Mouse (Mus musculus): ENCODE measurements around the gene Nup50. TPM values are rescaled to one million over a fixed set of nuclear protein-coding genes. Genes with fewer than 3 reads are reported as not detected.

The Nup50 gene
- polyA plus RNA-seq, 1 experiment from 2014 or later: 24.2 TPM

DNA sequence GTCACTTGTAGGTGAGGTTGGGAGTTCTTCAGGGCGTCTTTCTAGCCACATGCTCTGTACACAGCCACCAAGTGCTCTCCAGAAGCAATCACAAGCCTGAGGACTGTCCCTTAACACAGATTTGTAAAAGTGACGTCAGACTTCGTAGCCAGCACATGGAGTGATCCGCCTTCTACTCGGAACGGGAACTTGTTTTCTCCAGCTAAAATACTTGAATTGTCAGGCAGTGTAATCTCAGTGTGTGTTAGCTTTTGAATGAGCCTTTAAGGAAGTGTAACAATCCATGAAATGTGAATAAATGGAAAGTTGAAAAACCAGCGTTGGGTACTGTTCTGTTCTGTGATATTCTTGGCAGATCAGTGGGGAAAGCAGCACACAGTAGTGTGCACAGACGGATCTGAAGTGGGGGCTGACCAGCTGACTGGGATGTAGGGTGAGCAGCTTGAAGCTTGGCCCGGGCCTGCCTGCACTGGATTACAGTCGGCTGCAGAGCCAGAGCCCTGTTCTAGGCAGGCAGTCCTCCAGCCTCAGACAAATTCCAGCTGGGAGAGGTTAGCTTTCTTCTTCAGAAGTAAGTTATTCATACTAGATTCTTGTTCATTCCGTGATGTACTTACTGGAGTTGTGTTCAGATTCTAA, 19.6 kb downstream of the Nup50 start:
- Histone ChIP-seq H3K9me3 (replicated peaks; ENCODE audit: control insufficient read depth, low read length, poor library complexity, severe bottlenecking) (no peaks in the 10 kb centered on the region), H3K9ac (ENCODE audit: low read depth, low read length) (no peak overlapping the region), H3K4me1 (ENCODE audit: control insufficient read depth, insufficient read depth, low read length) (no peaks in the 10 kb centered on the region), H3K27ac (ENCODE audit: low read length) (0 out of 2 replicates have a peak overlapping the region, but pooled peaks have one; percentile 14), H3K36me3 (ENCODE audit: control insufficient read depth, insufficient read depth, low read length) (peaks cover 35% of the 10 kb centered on the region), H3K4me2 (ENCODE audit: low read length) (no peak overlapping the region), H3K4me3 (ENCODE audit: low read depth, low read length) (no peak overlapping the region), H3K27me3 (ENCODE audit: control insufficient read depth, insufficient read depth, low read depth, low read length) (no peaks in the 10 kb centered on the region)
- WGBS: 68% methylated on average over 11 of the region's 11 CpGs
- ATAC-seq: no peak

DNA sequence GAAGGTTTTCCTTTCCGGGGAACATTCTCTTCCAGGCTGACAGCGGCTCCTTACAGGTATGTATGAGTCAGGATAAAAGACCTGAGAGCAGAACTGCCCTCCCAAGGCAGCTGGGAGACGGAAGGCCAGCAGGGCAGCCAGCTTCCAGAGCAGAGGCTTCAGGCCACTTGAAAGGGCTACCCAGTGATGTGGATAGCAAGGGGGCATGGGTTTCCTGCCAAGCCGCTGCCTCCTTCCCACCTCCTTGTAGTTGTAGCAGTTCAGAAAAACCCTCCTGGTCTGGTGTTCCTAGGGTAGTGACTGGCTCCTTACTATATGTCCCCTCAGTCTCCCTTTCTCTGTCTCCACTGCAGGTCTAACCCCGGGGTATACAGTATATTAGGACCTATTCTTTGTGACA, 21.1 kb downstream of the Nup50 start:
- Histone ChIP-seq H3K36me3 (ENCODE audit: control insufficient read depth, insufficient read depth, low read length) (peaks cover 45% of the 10 kb centered on the region), H3K27me3 (ENCODE audit: control insufficient read depth, insufficient read depth, low read depth, low read length) (no peaks in the 10 kb centered on the region), H3K4me1 (ENCODE audit: control insufficient read depth, insufficient read depth, low read length) (no peaks in the 10 kb centered on the region), H3K27ac (ENCODE audit: low read length) (no peak overlapping the region), H3K4me2 (ENCODE audit: low read length) (no peak overlapping the region), H3K9me3 (replicated peaks; ENCODE audit: control insufficient read depth, low read length, poor library complexity, severe bottlenecking) (no peaks in the 10 kb centered on the region), H3K4me3 (ENCODE audit: low read depth, low read length) (no peak overlapping the region), H3K9ac (ENCODE audit: low read depth, low read length) (no peak overlapping the region)
- no peak for ATAC-seq
- WGBS: 84% methylated on average over 5 of the region's 5 CpGs

DNA sequence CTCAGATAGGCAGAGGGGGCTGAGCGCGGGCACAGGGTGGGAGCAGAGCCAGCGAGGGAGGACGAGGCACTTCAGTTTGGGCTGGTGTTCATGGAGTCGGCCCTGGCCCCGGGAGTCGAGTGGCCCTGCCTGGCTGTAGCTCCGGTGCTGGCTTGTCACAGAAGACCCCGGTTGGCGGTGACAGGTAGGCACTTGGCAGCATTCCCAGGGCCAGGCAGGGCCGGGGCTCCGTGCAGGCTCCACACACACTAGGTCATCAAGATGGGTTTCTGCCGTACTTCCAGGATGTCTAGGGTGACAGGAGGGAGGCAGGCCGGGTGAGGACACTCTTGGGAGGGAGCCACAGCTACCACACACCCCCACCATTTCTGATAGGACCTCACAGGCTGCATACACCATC, 25.8 kb downstream of the Nup50 start:
- Histone ChIP-seq H3K4me1 (ENCODE audit: control insufficient read depth, insufficient read depth, low read length) (no peaks in the 10 kb centered on the region), H3K4me3 (ENCODE audit: low read depth, low read length) (no peak overlapping the region), H3K36me3 (ENCODE audit: control insufficient read depth, insufficient read depth, low read length) (peaks cover 69% of the 10 kb centered on the region), H3K4me2 (ENCODE audit: low read length) (no peak overlapping the region), H3K27ac (ENCODE audit: low read length) (no peak overlapping the region), H3K27me3 (ENCODE audit: control insufficient read depth, insufficient read depth, low read depth, low read length) (no peaks in the 10 kb centered on the region), H3K9me3 (replicated peaks; ENCODE audit: control insufficient read depth, low read length, poor library complexity, severe bottlenecking) (no peaks in the 10 kb centered on the region), H3K9ac (ENCODE audit: low read depth, low read length) (no peak overlapping the region)
- WGBS: 92% methylated on average over 14 of the region's 14 CpGs
- no peak for ATAC-seq

DNA sequence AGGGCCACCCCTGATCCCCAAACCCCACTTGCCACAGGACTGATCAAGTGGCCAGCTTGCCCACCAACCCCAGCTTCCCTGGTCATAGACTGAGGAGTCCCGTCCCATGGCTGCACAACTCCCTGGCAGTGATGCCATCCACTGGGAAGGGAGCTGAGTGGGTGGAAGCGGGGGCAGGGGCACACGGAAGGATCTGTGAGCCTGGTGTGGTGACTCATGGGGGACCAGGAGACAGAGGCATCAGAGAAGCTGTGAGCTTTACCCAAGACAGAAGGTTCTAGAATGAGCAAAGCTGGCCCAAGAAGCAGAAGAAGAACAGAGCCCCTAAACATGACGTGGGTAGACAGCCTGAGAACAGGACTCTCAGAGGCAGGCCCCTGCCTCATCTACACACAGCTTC, 26.8 kb downstream of the Nup50 start:
- Histone ChIP-seq H3K9me3 (replicated peaks; ENCODE audit: control insufficient read depth, low read length, poor library complexity, severe bottlenecking) (no peaks in the 10 kb centered on the region), H3K27ac (ENCODE audit: low read length) (no peak overlapping the region), H3K27me3 (ENCODE audit: control insufficient read depth, insufficient read depth, low read depth, low read length) (no peaks in the 10 kb centered on the region), H3K4me1 (ENCODE audit: control insufficient read depth, insufficient read depth, low read length) (no peaks in the 10 kb centered on the region), H3K36me3 (ENCODE audit: control insufficient read depth, insufficient read depth, low read length) (peaks cover 73% of the 10 kb centered on the region), H3K4me2 (ENCODE audit: low read length) (no peak overlapping the region), H3K9ac (ENCODE audit: low read depth, low read length) (no peak overlapping the region), H3K4me3 (ENCODE audit: low read depth, low read length) (no peak overlapping the region)
- no peak for ATAC-seq
- 90% methylated on average over 4 of the region's 4 CpGs for WGBS

DNA sequence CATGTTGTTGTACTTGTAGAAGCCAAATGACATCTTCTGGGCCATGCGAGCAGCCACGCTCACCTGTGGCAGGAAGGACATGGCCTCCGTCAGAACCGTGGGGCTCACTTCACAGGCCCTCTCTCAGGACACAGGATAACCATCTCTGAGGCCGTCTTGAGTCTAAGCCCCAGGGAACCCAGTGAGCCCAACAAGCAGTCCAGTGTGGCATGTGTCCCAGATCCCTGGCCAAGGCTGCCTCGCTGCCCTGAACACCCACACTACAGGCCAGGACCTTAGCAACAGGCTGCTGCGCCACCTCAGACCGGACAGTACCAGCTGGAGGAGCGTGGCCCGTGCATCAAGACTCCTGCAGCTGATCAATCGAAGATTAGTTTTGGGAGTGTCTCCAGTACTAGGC, 30.0 kb downstream of the Nup50 start:
- H3K27ac ChIP-seq (ENCODE audit: low read length): no peak overlapping the region
- H3K4me2 ChIP-seq (ENCODE audit: low read length): no peak overlapping the region
- WGBS: 92% methylated on average over 11 of the region's 11 CpGs
- peaks cover 7% of the 10 kb centered on the region for H3K4me1 ChIP-seq (ENCODE audit: control insufficient read depth, insufficient read depth, low read length)
- ATAC-seq: no peak
- no peaks in the 10 kb centered on the region for H3K27me3 ChIP-seq (ENCODE audit: control insufficient read depth, insufficient read depth, low read depth, low read length)
- H3K9ac ChIP-seq (ENCODE audit: low read depth, low read length): no peak overlapping the region
- no peaks in the 10 kb centered on the region for H3K9me3 ChIP-seq (replicated peaks; ENCODE audit: control insufficient read depth, low read length, poor library complexity, severe bottlenecking)
- no peak overlapping the region for H3K4me3 ChIP-seq (ENCODE audit: low read depth, low read length)
- peaks cover 67% of the 10 kb centered on the region for H3K36me3 ChIP-seq (ENCODE audit: control insufficient read depth, insufficient read depth, low read length)

DNA sequence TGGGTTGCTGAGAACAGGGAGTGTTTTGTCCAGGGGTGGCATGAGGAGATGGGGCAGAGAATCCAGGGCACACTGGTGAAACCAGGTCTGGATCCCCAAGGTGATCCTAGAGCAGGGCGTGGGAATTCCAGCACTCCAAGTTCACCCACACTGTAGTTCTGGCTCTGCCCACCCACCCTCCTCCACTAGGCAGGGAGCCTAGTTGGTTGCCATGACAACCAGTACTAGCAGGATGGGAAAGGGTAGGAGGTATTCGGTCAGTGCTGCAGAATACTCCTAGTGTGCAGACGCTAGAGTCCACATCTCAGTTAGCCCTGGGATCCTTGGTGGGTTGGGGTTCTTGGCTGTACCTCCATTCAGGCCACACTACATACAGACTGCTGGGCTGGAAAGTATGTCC, 34.6 kb downstream of the Nup50 start:
- 11% methylated on average over 3 of the region's 3 CpGs for WGBS
- Histone ChIP-seq H3K36me3 (ENCODE audit: control insufficient read depth, insufficient read depth, low read length) (peaks cover 27% of the 10 kb centered on the region), H3K4me2 (ENCODE audit: low read length) (no peak overlapping the region), H3K9me3 (replicated peaks; ENCODE audit: control insufficient read depth, low read length, poor library complexity, severe bottlenecking) (no peaks in the 10 kb centered on the region), H3K4me3 (ENCODE audit: low read depth, low read length) (no peak overlapping the region), H3K27me3 (ENCODE audit: control insufficient read depth, insufficient read depth, low read depth, low read length) (no peaks in the 10 kb centered on the region), H3K4me1 (ENCODE audit: control insufficient read depth, insufficient read depth, low read length) (peaks cover 18% of the 10 kb centered on the region), H3K9ac (ENCODE audit: low read depth, low read length) (peak overlapping the region; percentile 5; the same call in 1 of the 2 replicates), H3K27ac (ENCODE audit: low read length) (peak overlapping the region; percentile 43; the same call in 1 of the 2 replicates)
- peak; percentile 67 for ATAC-seq

DNA sequence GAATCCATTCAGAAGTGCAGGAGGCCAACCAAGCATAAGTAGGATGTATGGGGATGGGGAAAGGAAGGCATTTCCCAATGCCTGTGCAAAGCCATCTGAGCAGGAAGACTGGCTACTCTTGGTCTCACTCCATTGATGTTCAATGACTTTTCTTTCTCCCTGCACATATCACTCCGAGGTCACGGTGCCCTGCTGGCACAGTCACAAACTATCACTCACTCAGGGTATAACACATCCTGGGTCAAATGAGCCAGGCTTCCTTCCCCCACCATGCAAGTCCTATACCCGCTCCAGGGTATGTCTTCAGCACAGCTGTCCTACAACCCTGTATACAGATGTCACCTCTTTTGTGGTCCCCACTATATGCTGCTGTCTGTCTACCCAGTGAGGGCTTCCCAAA, 35.1 kb downstream of the Nup50 start:
- Histone ChIP-seq H3K36me3 (ENCODE audit: control insufficient read depth, insufficient read depth, low read length) (peaks cover 22% of the 10 kb centered on the region; the same call in 1 of the 2 replicates), H3K4me3 (ENCODE audit: low read depth, low read length) (no peak overlapping the region), H3K4me1 (ENCODE audit: control insufficient read depth, insufficient read depth, low read length) (peaks cover 18% of the 10 kb centered on the region), H3K27me3 (ENCODE audit: control insufficient read depth, insufficient read depth, low read depth, low read length) (no peaks in the 10 kb centered on the region), H3K27ac (ENCODE audit: low read length) (peak overlapping the region; percentile 43; the same call in 1 of the 2 replicates), H3K9me3 (replicated peaks; ENCODE audit: control insufficient read depth, low read length, poor library complexity, severe bottlenecking) (no peaks in the 10 kb centered on the region), H3K4me2 (ENCODE audit: low read length) (no peak overlapping the region), H3K9ac (ENCODE audit: low read depth, low read length) (0 out of 2 replicates have a peak overlapping the region, but pooled peaks have one; percentile 5)
- ATAC-seq: no peak
- WGBS: 87% methylated on average over 3 of the region's 3 CpGs

DNA sequence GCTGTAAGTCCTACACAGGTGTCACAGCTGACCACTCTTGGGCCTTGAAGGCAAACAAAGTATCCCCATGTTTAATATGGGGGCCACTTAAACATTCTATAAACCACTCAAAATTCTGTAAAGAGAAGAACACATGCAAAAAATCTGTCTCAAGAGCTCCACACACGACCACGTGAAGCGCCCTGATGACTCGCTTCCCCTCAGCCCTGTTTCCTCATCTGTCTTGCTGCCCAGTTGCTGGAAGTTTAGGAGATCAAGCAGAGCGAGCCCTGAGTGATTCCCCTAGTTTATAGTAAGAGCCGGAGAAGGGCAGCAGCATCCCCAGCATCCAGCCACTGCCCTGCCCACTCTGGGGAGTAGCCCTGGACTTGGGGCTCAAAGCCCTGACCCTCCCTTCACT, 36.7 kb downstream of the Nup50 start:
- no peak for ATAC-seq
- Histone ChIP-seq H3K4me2 (ENCODE audit: low read length) (no peak overlapping the region), H3K9me3 (replicated peaks; ENCODE audit: control insufficient read depth, low read length, poor library complexity, severe bottlenecking) (no peaks in the 10 kb centered on the region), H3K4me1 (ENCODE audit: control insufficient read depth, insufficient read depth, low read length) (peaks cover 18% of the 10 kb centered on the region), H3K4me3 (ENCODE audit: low read depth, low read length) (no peak overlapping the region), H3K27me3 (ENCODE audit: control insufficient read depth, insufficient read depth, low read depth, low read length) (no peaks in the 10 kb centered on the region), H3K36me3 (ENCODE audit: control insufficient read depth, insufficient read depth, low read length) (peaks cover 14% of the 10 kb centered on the region; the same call in 1 of the 2 replicates), H3K9ac (ENCODE audit: low read depth, low read length) (no peak overlapping the region), H3K27ac (ENCODE audit: low read length) (no peak overlapping the region)
- 91% methylated on average over 6 of the region's 6 CpGs for WGBS

DNA sequence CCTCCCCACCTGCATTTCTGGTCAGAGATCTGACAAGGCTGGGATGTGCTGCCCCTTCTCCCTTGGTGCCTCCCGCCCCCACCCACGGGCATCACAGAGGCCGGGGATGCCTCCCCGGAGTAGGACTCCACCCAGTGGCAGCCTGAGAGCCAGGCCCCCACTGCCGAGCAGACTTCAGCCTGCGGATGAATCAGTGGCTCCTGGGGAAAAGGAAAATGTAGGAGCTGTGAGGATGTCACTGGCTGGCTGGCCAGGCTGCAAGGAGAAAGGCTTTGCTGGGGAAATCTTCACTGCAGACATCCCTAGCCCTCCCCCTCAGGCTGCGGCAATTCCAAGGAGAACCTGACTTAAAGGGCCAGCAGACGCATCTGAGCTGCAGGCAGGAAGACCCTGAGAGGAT, 37.5 kb downstream of the Nup50 start:
- Histone ChIP-seq H3K4me1 (ENCODE audit: control insufficient read depth, insufficient read depth, low read length) (peaks cover 20% of the 10 kb centered on the region), H3K4me2 (ENCODE audit: low read length) (peak overlapping the region; percentile 47; the same call in 1 of the 2 replicates), H3K9me3 (replicated peaks; ENCODE audit: control insufficient read depth, low read length, poor library complexity, severe bottlenecking) (no peaks in the 10 kb centered on the region), H3K4me3 (ENCODE audit: low read depth, low read length) (peak overlapping the region; percentile 14; the same call in 1 of the 2 replicates), H3K36me3 (ENCODE audit: control insufficient read depth, insufficient read depth, low read length) (peaks cover 6% of the 10 kb centered on the region; the same call in 1 of the 2 replicates), H3K27ac (ENCODE audit: low read length) (peak overlapping the region; percentile 67), H3K9ac (ENCODE audit: low read depth, low read length) (peak overlapping the region; percentile 60), H3K27me3 (ENCODE audit: control insufficient read depth, insufficient read depth, low read depth, low read length) (no peaks in the 10 kb centered on the region)
- ATAC-seq: peak; percentile 40; the same call in 1 of the 2 replicates
- WGBS: 19% methylated on average over 8 of the region's 8 CpGs

Data from midbrain, embryonic 16.5 days (tissue).